Mouse (Mus musculus): ENCODE results near the gene Sema3e. TPM values are rescaled to one million over a fixed set of nuclear protein-coding genes. Genes with fewer than 3 reads are reported as not detected.
A peak's percentile ranks its signal among the peaks of the same experiment; 100 is the strongest.

Gene Sema3e
- polyA plus RNA-seq, 1 experiment: not detected

- no peak for TF ChIP-seq POLR2A (IDR thresholded peaks at IDR 0.05; ENCODE audit: borderline replicate concordance, low read depth, low read length)
- peak; percentile 53; the same call in 1 of the 2 replicates for TF ChIP-seq CTCF (IDR thresholded peaks at IDR 0.05; ENCODE audit: low read depth, low read length)
- Histone ChIP-seq H3K27ac (ENCODE audit: insufficient read depth, low read depth, low read length) (no peak overlapping the region), H3K4me1 (ENCODE audit: control insufficient read depth, insufficient read depth, low read length) (no peaks in the 10 kb centered on the region), H3K4me3 (ENCODE audit: insufficient read depth, low read length) (no peak overlapping the region)
These were observed 227.5 kb downstream of the Sema3e start for GRCm38 (mm10) chr5:14252583-14252982.

GRCm38 (mm10) chr5:14253328-14253727, 228.3 kb downstream of the Sema3e start:
- no peaks in the 10 kb centered on the region for H3K4me1 ChIP-seq (ENCODE audit: control insufficient read depth, insufficient read depth, low read length)
- TF ChIP-seq CTCF (IDR thresholded peaks at IDR 0.05; ENCODE audit: low read depth, low read length): no peak
- TF ChIP-seq POLR2A (IDR thresholded peaks at IDR 0.05; ENCODE audit: borderline replicate concordance, low read depth, low read length): no peak
- H3K27ac ChIP-seq (ENCODE audit: insufficient read depth, low read depth, low read length): no peak overlapping the region
- H3K4me3 ChIP-seq (ENCODE audit: insufficient read depth, low read length): no peak overlapping the region

- Histone ChIP-seq H3K4me1 (ENCODE audit: control insufficient read depth, insufficient read depth, low read length) (no peaks in the 10 kb centered on the region), H3K4me3 (ENCODE audit: insufficient read depth, low read length) (no peak overlapping the region), H3K27ac (ENCODE audit: insufficient read depth, low read depth, low read length) (no peak overlapping the region)
- no peak for TF ChIP-seq CTCF (IDR thresholded peaks at IDR 0.05; ENCODE audit: low read depth, low read length)
- TF ChIP-seq POLR2A (IDR thresholded peaks at IDR 0.05; ENCODE audit: borderline replicate concordance, low read depth, low read length): no peak
These were observed 235.1 kb downstream of the Sema3e start for GRCm38 (mm10) chr5:14260156-14260555.

GRCm38 (mm10) chr5:14267400-14267799, 242.3 kb downstream of the Sema3e start:
- no peak for TF ChIP-seq CTCF (IDR thresholded peaks at IDR 0.05; ENCODE audit: low read depth, low read length)
- TF ChIP-seq POLR2A (IDR thresholded peaks at IDR 0.05; ENCODE audit: borderline replicate concordance, low read depth, low read length): no peak
- H3K4me1 ChIP-seq (ENCODE audit: control insufficient read depth, insufficient read depth, low read length): no peaks in the 10 kb centered on the region
- no peak overlapping the region for H3K4me3 ChIP-seq (ENCODE audit: insufficient read depth, low read length)
- no peak overlapping the region for H3K27ac ChIP-seq (ENCODE audit: insufficient read depth, low read depth, low read length)

Other genes with a start within 250 kb of the Sema3e start
- gene Speer3, start 233.7 kb upstream of the Sema3e start, polyA plus RNA-seq (2012; ENCODE audit: insufficient read depth, insufficient read length, missing spikeins): not detected in 2 replicates